Mouse (Mus musculus): Measurements from ENCODE around the gene Zcchc18. TPM values are rescaled to one million over a fixed set of nuclear protein-coding genes. Genes with fewer than 3 reads are reported as not detected.
"Not testable (repeated sequence)": the region's sequence is repeated elsewhere in the genome, so short reads cannot be mapped to it uniquely, and the experiment has no call there.

The Zcchc18 gene
- polyA plus RNA-seq (2014; fragmentation: Nextera tagmentation; extraction: Ambion mirVana) = 43.4 and 45.2 TPM in 2 replicates

- WGBS = 10% methylated on average over 26 of the region's 26 CpGs
- DNase-seq (ENCODE audit: low spot score) (peak; percentile 80), ATAC-seq (ENCODE audit: insufficient number of reproducible peaks, low FRiP score, low TSS enrichment, low read depth) (peak; percentile 98)
- peaks cover 7% of the 10 kb centered on the region for H3K27me3 ChIP-seq (ENCODE audit: control insufficient read depth, insufficient read depth, low read length)
- H3K27ac ChIP-seq (replicated peaks; ENCODE audit: low read depth, low read length) = no peak within 1 kb of the TSS
- H3K4me2 ChIP-seq (ENCODE audit: low read depth, severe bottlenecking) = peak within 1 kb of the TSS; percentile 50
- H3K9ac ChIP-seq (ENCODE audit: low read length) = peak within 1 kb of the TSS; percentile 49
- H3K4me1 ChIP-seq (ENCODE audit: control insufficient read depth, insufficient read depth, low read length) = no peaks in the 10 kb centered on the region
- peak within 1 kb of the TSS; percentile 32 for H3K4me3 ChIP-seq (ENCODE audit: low read depth, low read length)
- H3K9me3 ChIP-seq (ENCODE audit: control insufficient read depth, low read length) = no peaks in the 10 kb centered on the region
- H3K36me3 ChIP-seq (ENCODE audit: control insufficient read depth, insufficient read depth, low read length) = no peaks in the 10 kb centered on the region
Observed at GRCm38 (mm10) chrX:136992978-136993547, at the start of gene Zcchc18. Gene Zcchc18, plus strand, starts transcription at chrX:136993155.

GRCm38 (mm10) chrX:136957583-136958279 lies 35.2 kb upstream of the Zcchc18 start:
- DNase-seq (ENCODE audit: low spot score) (peak; percentile 55), ATAC-seq (ENCODE audit: insufficient number of reproducible peaks, low FRiP score, low TSS enrichment, low read depth) (peak; percentile 97)
- H3K9ac ChIP-seq (ENCODE audit: low read length); H3K9me3 ChIP-seq (ENCODE audit: control insufficient read depth, low read length); H3K4me3 ChIP-seq (ENCODE audit: low read depth, low read length); H3K4me1 ChIP-seq (ENCODE audit: control insufficient read depth, insufficient read depth, low read length); H3K27me3 ChIP-seq (ENCODE audit: control insufficient read depth, insufficient read depth, low read length); H3K36me3 ChIP-seq (ENCODE audit: control insufficient read depth, insufficient read depth, low read length); H3K27ac ChIP-seq (replicated peaks; ENCODE audit: low read depth, low read length): not testable (repeated sequence)
- 29% methylated on average over 13 of the region's 13 CpGs for WGBS
- H3K4me2 ChIP-seq (ENCODE audit: low read depth, severe bottlenecking) = 0 out of 2 replicates have a peak overlapping the region, but pooled peaks have one; percentile 1

- 65% methylated on average over 5 of the region's 5 CpGs for WGBS
- not testable (repeated sequence) for ATAC-seq (ENCODE audit: insufficient number of reproducible peaks, low FRiP score, low TSS enrichment, low read depth); DNase-seq (ENCODE audit: low spot score)
Observed at GRCm38 (mm10) chrX:136958300-136958699, 34.7 kb upstream of the Zcchc18 start.

GRCm38 (mm10) chrX:136959688-136960087 lies 33.3 kb upstream of the Zcchc18 start:
- Histone ChIP-seq H3K4me1 (ENCODE audit: control insufficient read depth, insufficient read depth, low read length) (no peaks in the 10 kb centered on the region), H3K9me3 (ENCODE audit: control insufficient read depth, low read length) (no peaks in the 10 kb centered on the region), H3K4me2 (ENCODE audit: low read depth, severe bottlenecking) (no peak overlapping the region), H3K27me3 (ENCODE audit: control insufficient read depth, insufficient read depth, low read length) (no peaks in the 10 kb centered on the region), H3K9ac (ENCODE audit: low read length) (no peak overlapping the region), H3K36me3 (ENCODE audit: control insufficient read depth, insufficient read depth, low read length) (no peaks in the 10 kb centered on the region), H3K27ac (replicated peaks; ENCODE audit: low read depth, low read length) (no peak overlapping the region), H3K4me3 (ENCODE audit: low read depth, low read length) (no peak overlapping the region)
- 36% methylated on average over 2 of the region's 2 CpGs for WGBS
- ATAC-seq (ENCODE audit: insufficient number of reproducible peaks, low FRiP score, low TSS enrichment, low read depth) (no peak), DNase-seq (ENCODE audit: low spot score) (peak; percentile 21)

More at GRCm38 (mm10) chrX:136958300-136958699, 34.7 kb upstream of the Zcchc18 start:
- not testable (repeated sequence) for H3K36me3 ChIP-seq (ENCODE audit: control insufficient read depth, insufficient read depth, low read length); H3K27ac ChIP-seq (replicated peaks; ENCODE audit: low read depth, low read length); H3K4me1 ChIP-seq (ENCODE audit: control insufficient read depth, insufficient read depth, low read length); H3K9ac ChIP-seq (ENCODE audit: low read length); H3K9me3 ChIP-seq (ENCODE audit: control insufficient read depth, low read length); H3K4me3 ChIP-seq (ENCODE audit: low read depth, low read length); H3K27me3 ChIP-seq (ENCODE audit: control insufficient read depth, insufficient read depth, low read length); H3K4me2 ChIP-seq (ENCODE audit: low read depth, severe bottlenecking)

GRCm38 (mm10) chrX:136975397-136975796 lies 17.6 kb upstream of the Zcchc18 start, which contains the start of gene Tmsb15b2:
Gene Tmsb15b2, minus strand, starts transcription at chrX:136975497.
- H3K36me3 ChIP-seq (ENCODE audit: control insufficient read depth, insufficient read depth, low read length); H3K9me3 ChIP-seq (ENCODE audit: control insufficient read depth, low read length); H3K4me1 ChIP-seq (ENCODE audit: control insufficient read depth, insufficient read depth, low read length); H3K27ac ChIP-seq (replicated peaks; ENCODE audit: low read depth, low read length); H3K9ac ChIP-seq (ENCODE audit: low read length); ATAC-seq (ENCODE audit: insufficient number of reproducible peaks, low FRiP score, low TSS enrichment, low read depth); H3K27me3 ChIP-seq (ENCODE audit: control insufficient read depth, insufficient read depth, low read length); DNase-seq (ENCODE audit: low spot score): not testable (repeated sequence)
- Histone ChIP-seq H3K4me3 (ENCODE audit: low read depth, low read length) (peak within 1 kb of the TSS; percentile 29), H3K4me2 (ENCODE audit: low read depth, severe bottlenecking) (peak within 1 kb of the TSS; percentile 53; the same call in 1 of the 2 replicates)
- WGBS = 88% methylated on average over 6 of the region's 6 CpGs

- WGBS = 28% methylated on average over 15 of the region's 15 CpGs
- H3K4me2 ChIP-seq (ENCODE audit: low read depth, severe bottlenecking) = peak within 1 kb of the TSS; percentile 53
- peak; percentile 100 for ATAC-seq (ENCODE audit: insufficient number of reproducible peaks, low FRiP score, low TSS enrichment, low read depth)
- H3K27me3 ChIP-seq (ENCODE audit: control insufficient read depth, insufficient read depth, low read length) = no peaks in the 10 kb centered on the region
- no peaks in the 10 kb centered on the region for H3K36me3 ChIP-seq (ENCODE audit: control insufficient read depth, insufficient read depth, low read length)
- peak; percentile 72 for DNase-seq (ENCODE audit: low spot score)
- H3K4me3 ChIP-seq (ENCODE audit: low read depth, low read length) = peak within 1 kb of the TSS; percentile 29
- H3K4me1 ChIP-seq (ENCODE audit: control insufficient read depth, insufficient read depth, low read length) = no peaks in the 10 kb centered on the region
- 0 out of 2 replicates have a peak within 1 kb of the TSS, but pooled peaks have one; percentile 30 for H3K9ac ChIP-seq (ENCODE audit: low read length)
- H3K27ac ChIP-seq (replicated peaks; ENCODE audit: low read depth, low read length) = no peak within 1 kb of the TSS
- H3K9me3 ChIP-seq (ENCODE audit: control insufficient read depth, low read length) = no peaks in the 10 kb centered on the region
Observed at GRCm38 (mm10) chrX:136976424-136977084, 16.4 kb upstream of the Zcchc18 start, which contains the start of the genes Tmsb15l and Tmsb15b1. Gene Tmsb15l, minus strand, starts transcription at chrX:136976869. Gene Tmsb15b1, minus strand, starts transcription at chrX:136976874.

- no peaks in the 10 kb centered on the region for H3K9me3 ChIP-seq (ENCODE audit: control insufficient read depth, low read length)
- no peaks in the 10 kb centered on the region for H3K27me3 ChIP-seq (ENCODE audit: control insufficient read depth, insufficient read depth, low read length)
- no peaks in the 10 kb centered on the region for H3K36me3 ChIP-seq (ENCODE audit: control insufficient read depth, insufficient read depth, low read length)
- ATAC-seq (ENCODE audit: insufficient number of reproducible peaks, low FRiP score, low TSS enrichment, low read depth) = no peak
- H3K4me1 ChIP-seq (ENCODE audit: control insufficient read depth, insufficient read depth, low read length) = no peaks in the 10 kb centered on the region
- DNase-seq (ENCODE audit: low spot score) = no peak
- no peak overlapping the region for H3K4me2 ChIP-seq (ENCODE audit: low read depth, severe bottlenecking)
- no peak overlapping the region for H3K27ac ChIP-seq (replicated peaks; ENCODE audit: low read depth, low read length)
- H3K4me3 ChIP-seq (ENCODE audit: low read depth, low read length) = no peak overlapping the region
- H3K9ac ChIP-seq (ENCODE audit: low read length) = no peak overlapping the region
Observed at GRCm38 (mm10) chrX:136978616-136979015, 14.3 kb upstream of the Zcchc18 start.

GRCm38 (mm10) chrX:136986039-136986438 lies 6.9 kb upstream of the Zcchc18 start:
- Histone ChIP-seq H3K9me3 (ENCODE audit: control insufficient read depth, low read length) (no peaks in the 10 kb centered on the region), H3K4me2 (ENCODE audit: low read depth, severe bottlenecking) (no peak overlapping the region), H3K4me3 (ENCODE audit: low read depth, low read length) (no peak overlapping the region), H3K4me1 (ENCODE audit: control insufficient read depth, insufficient read depth, low read length) (no peaks in the 10 kb centered on the region), H3K36me3 (ENCODE audit: control insufficient read depth, insufficient read depth, low read length) (no peaks in the 10 kb centered on the region), H3K27ac (replicated peaks; ENCODE audit: low read depth, low read length) (no peak overlapping the region), H3K9ac (ENCODE audit: low read length) (no peak overlapping the region), H3K27me3 (ENCODE audit: control insufficient read depth, insufficient read depth, low read length) (no peaks in the 10 kb centered on the region)
- ATAC-seq (ENCODE audit: insufficient number of reproducible peaks, low FRiP score, low TSS enrichment, low read depth) (no peak), DNase-seq (ENCODE audit: low spot score) (no peak)

Measured in limb, embryonic 11.5 days (tissue).